Mouse (Mus musculus) embryonic facial prominence, embryonic 11.5 days (tissue): ENCODE measurements around the gene Elobl. TPM values are rescaled to one million over a fixed set of nuclear protein-coding genes. Genes with fewer than 3 reads are reported as not detected.

Experiments used
- ATAC-seq: fragments of 200-750 bp; cut with Nextera tagmentation; replicated peaks from 2 replicates; pipeline ENCODE4 v1.8.0; 2017; ENCODE audit warnings: low read depth; ENCODE audit not compliant: insufficient number of reproducible peaks, low FRiP score, low TSS enrichment
- DNase-seq: peaks from one replicate; pipeline ENCODE4 v3.0.0-alpha.2; 2015; ENCODE audit warnings: low spot score
- H3K27ac ChIP-seq: fragments of 300-500 bp; sonication (generic); replicated peaks from 2 replicates; pipeline ENCODE4 v1.5.1; 2014; ENCODE audit warnings: mild to moderate bottlenecking, low read depth, low read length, control low read depth
- H3K27me3 ChIP-seq: fragments of 300-500 bp; sonication (generic); 2 replicates; pipeline ENCODE4 v1.6.1; 2014; ENCODE audit warnings: mild to moderate bottlenecking, low read length, moderate library complexity, mixed read lengths; ENCODE audit not compliant: control insufficient read depth, insufficient read depth
- H3K36me3 ChIP-seq: fragments of 300-500 bp; sonication (generic); replicated peaks from 2 replicates; pipeline ENCODE4 v1.6.1; 2014; ENCODE audit warnings: low read depth, mild to moderate bottlenecking, low read length, moderate library complexity, mixed read lengths; ENCODE audit not compliant: control insufficient read depth, insufficient read depth
- H3K4me1 ChIP-seq: fragments of 300-500 bp; sonication (generic); 2 replicates; pipeline ENCODE4 v1.6.1; 2014; ENCODE audit warnings: low read length, mixed read lengths; ENCODE audit not compliant: control insufficient read depth, insufficient read depth
- H3K4me2 ChIP-seq: fragments of 300-500 bp; sonication (generic); 2 replicates; pipeline ENCODE4 v1.6.1; 2014; ENCODE audit warnings: low read depth, mild to moderate bottlenecking, control low read depth, low read length, moderate library complexity
- H3K4me3 ChIP-seq: fragments of 300-500 bp; sonication (generic); 2 replicates; pipeline ENCODE4 v1.5.1; 2014; ENCODE audit warnings: low read depth, low read length, control low read depth
- H3K9ac ChIP-seq: fragments of 300-500 bp; sonication (generic); replicated peaks from 2 replicates; pipeline ENCODE4 v1.6.1; 2014; ENCODE audit warnings: mild to moderate bottlenecking, control low read depth, low read length
- H3K9me3 ChIP-seq: fragments of 300-500 bp; sonication (generic); replicated peaks from 2 replicates; pipeline ENCODE4 v1.6.1; 2016; ENCODE audit warnings: mild to moderate bottlenecking, low read length, inconsistent platforms, mixed read lengths; ENCODE audit not compliant: control insufficient read depth
- WGBS: fragments of 180-500 bp; shearing (Covaris S2); extraction: QIAGEN DNeasy Blood & Tissue Kit; methylation state at CpG from one replicate; pipeline ENCODE4 v1.1.7; 2014; 5-methylcytosine and 5-hydroxymethylcytosine counted together
- polyA plus RNA-seq: library from polyadenylated mRNA; unstranded; fragments of >200 nt; fragmentation: Nextera tagmentation; extraction: Ambion mirVana; gene quantifications from 2 replicates; pipeline ENCODE4 v1.2.1, GENCODE M21; 2014

Gene Elobl
- polyA plus RNA-seq, 1 experiment from 2014 or later: not detected

GRCm38 (mm10) chr11:88986616-88987015 lies 19.9 kb upstream of the Elobl start:
- DNase-seq: no peak
- Histone ChIP-seq H3K9ac (no peak overlapping the region), H3K9me3 (no peaks in the 10 kb centered on the region), H3K4me2 (no peak overlapping the region), H3K4me1 (no peaks in the 10 kb centered on the region), H3K4me3 (no peak overlapping the region), H3K36me3 (no peaks in the 10 kb centered on the region; the same call in 1 of the 2 replicates), H3K27me3 (no peaks in the 10 kb centered on the region), H3K27ac (no peak overlapping the region)
- no peak for ATAC-seq
- 85% methylated on average over 10 of the region's 10 CpGs for WGBS

GRCm38 (mm10) chr11:88981337-88981736 lies 14.6 kb upstream of the Elobl start:
- no peak for ATAC-seq
- Histone ChIP-seq H3K4me2 (no peak overlapping the region), H3K9me3 (no peaks in the 10 kb centered on the region), H3K36me3 (no peaks in the 10 kb centered on the region; the same call in 1 of the 2 replicates), H3K27ac (no peak overlapping the region), H3K4me3 (no peak overlapping the region), H3K4me1 (no peaks in the 10 kb centered on the region), H3K9ac (no peak overlapping the region), H3K27me3 (no peaks in the 10 kb centered on the region)
- DNase-seq: no peak
- 86% methylated on average over 8 of the region's 8 CpGs for WGBS

- Histone ChIP-seq H3K4me3 (no peak overlapping the region), H3K4me2 (no peak overlapping the region), H3K9me3 (no peaks in the 10 kb centered on the region), H3K36me3 (no peaks in the 10 kb centered on the region), H3K27me3 (no peaks in the 10 kb centered on the region), H3K4me1 (no peaks in the 10 kb centered on the region; the same call in 1 of the 2 replicates), H3K9ac (no peak overlapping the region), H3K27ac (no peak overlapping the region)
- ATAC-seq: no peak
- WGBS: 93% methylated on average over 5 of the region's 5 CpGs
- no peak for DNase-seq
Measured at GRCm38 (mm10) chr11:88977188-88977587, 10.5 kb upstream of the Elobl start.

GRCm38 (mm10) chr11:88976320-88976719 lies 9.6 kb upstream of the Elobl start:
- Histone ChIP-seq H3K27ac (no peak overlapping the region), H3K9me3 (no peaks in the 10 kb centered on the region), H3K4me1 (no peaks in the 10 kb centered on the region; the same call in 1 of the 2 replicates), H3K4me2 (no peak overlapping the region), H3K27me3 (no peaks in the 10 kb centered on the region), H3K9ac (no peak overlapping the region), H3K4me3 (no peak overlapping the region), H3K36me3 (no peaks in the 10 kb centered on the region)
- DNase-seq (no peak), ATAC-seq (no peak)
- 94% methylated on average over 2 of the region's 2 CpGs for WGBS

- 1% methylated on average over 58 of the region's 62 CpGs for WGBS
- H3K4me1 ChIP-seq: no peaks in the 10 kb centered on the region; the same call in 1 of the 2 replicates
- H3K4me3 ChIP-seq: peak overlapping the region; percentile 78
- ATAC-seq (peak; percentile 80), DNase-seq (peak; percentile 97)
- H3K9me3 ChIP-seq: no peaks in the 10 kb centered on the region
- H3K36me3 ChIP-seq: no peaks in the 10 kb centered on the region
- peak overlapping the region; percentile 74 for H3K4me2 ChIP-seq
- no peaks in the 10 kb centered on the region for H3K27me3 ChIP-seq
- H3K27ac ChIP-seq: peak overlapping the region; percentile 80; the same call in 1 of the 2 replicates
- H3K9ac ChIP-seq: peak overlapping the region; percentile 85
Measured at GRCm38 (mm10) chr11:88973776-88974701, 7.3 kb upstream of the Elobl start.

- H3K4me3 ChIP-seq: no peak within 1 kb of the TSS
- H3K27me3 ChIP-seq: no peaks in the 10 kb centered on the region
- no peak within 1 kb of the TSS for H3K4me2 ChIP-seq
- peak; percentile 24 for DNase-seq
- no peak within 1 kb of the TSS for H3K27ac ChIP-seq
- no peaks in the 10 kb centered on the region; the same call in 1 of the 2 replicates for H3K4me1 ChIP-seq
- 34% methylated on average over 2 of the region's 2 CpGs for WGBS
- no peaks in the 10 kb centered on the region for H3K9me3 ChIP-seq
- no peaks in the 10 kb centered on the region for H3K36me3 ChIP-seq
- ATAC-seq: no peak
- H3K9ac ChIP-seq: no peak within 1 kb of the TSS
Measured at GRCm38 (mm10) chr11:88970202-88970732, 3.5 kb upstream of the Elobl start, which contains the start of gene Coil. Coil (plus strand) TSS chr11:88970252.

GRCm38 (mm10) chr11:88958851-88959250 lies 7.9 kb downstream of the Elobl start:
- Histone ChIP-seq H3K4me1 (no peaks in the 10 kb centered on the region), H3K27ac (no peak overlapping the region), H3K27me3 (no peaks in the 10 kb centered on the region), H3K4me3 (no peak overlapping the region), H3K9me3 (no peaks in the 10 kb centered on the region), H3K36me3 (no peaks in the 10 kb centered on the region), H3K9ac (no peak overlapping the region), H3K4me2 (no peak overlapping the region)
- WGBS: 77% methylated on average over 3 of the region's 3 CpGs
- ATAC-seq (no peak), DNase-seq (no peak)
